Mouse (Mus musculus) heart, adult 2 months (tissue): ENCODE measurements around the gene Fgfr2. TPM values are rescaled to one million over a fixed set of nuclear protein-coding genes. Genes with fewer than 3 reads are reported as not detected.
A peak's percentile ranks its signal among the peaks of the same experiment; 100 is the strongest.

Experiments
- DNase-seq, 2 experiments: peaks; one replicate each; pipeline ENCODE4 v3.0.0; 2021
- H3K27ac ChIP-seq: fragments of 200-600 bp; 2 replicates; pipeline ENCODE4 v1.8.1; 2022
- H3K27me3 ChIP-seq: fragments of 200-500 bp; 2 replicates; pipeline ENCODE4 v1.6.1; 2012; ENCODE audit warnings: mild to moderate bottlenecking, low read length, inconsistent platforms, mixed read lengths; ENCODE audit not compliant: control insufficient read depth, insufficient read depth
- H3K36me3 ChIP-seq: fragments of 200-500 bp; 2 replicates; pipeline ENCODE4 v1.6.1; 2012; ENCODE audit warnings: low read length, inconsistent platforms; ENCODE audit not compliant: control insufficient read depth, insufficient read depth
- H3K4me1 ChIP-seq: fragments of 200-500 bp; 2 replicates; pipeline ENCODE4 v1.6.1; 2011; ENCODE audit warnings: low read length; ENCODE audit not compliant: control insufficient read depth, insufficient read depth
- H3K4me3 ChIP-seq: fragments of 200-600 bp; 2 replicates; pipeline ENCODE4 v1.8.1; 2022
- H3K79me2 ChIP-seq: fragments of 200-500 bp; replicated peaks from 2 replicates; pipeline ENCODE4 v1.6.1; 2012; ENCODE audit warnings: mild to moderate bottlenecking, inconsistent platforms, low read length, moderate library complexity, mixed read lengths; ENCODE audit not compliant: control insufficient read depth, insufficient read depth
- H3K9ac ChIP-seq: fragments of 200-500 bp; 2 replicates; pipeline ENCODE4 v1.6.1; 2012; ENCODE audit warnings: low read depth, mild to moderate bottlenecking, control low read depth, inconsistent platforms, low read length, mixed read lengths
- CTCF ChIP-seq: fragments of 200-600 bp; IDR thresholded peaks from 2 replicates; pipeline ENCODE4 v1.8.1; 2022; ENCODE audit warnings: antibody characterized with exemption, mild to moderate bottlenecking, moderate library complexity
- EP300 ChIP-seq: fragments of 200-500 bp; IDR thresholded peaks from 2 replicates; pipeline ENCODE4 v1.6.1; 2011; ENCODE audit warnings: low read depth, low read length, control low read depth; ENCODE audit not compliant: insufficient read depth
- POLR2A ChIP-seq: fragments of 200-500 bp; IDR thresholded peaks from 2 replicates; pipeline ENCODE4 v1.6.1; 2011; ENCODE audit warnings: mild to moderate bottlenecking, low read depth, low read length, control low read depth; ENCODE audit not compliant: insufficient read depth
- WGBS: fragments of 180-500 bp; shearing (Covaris S2); methylation state at CpG from one replicate; pipeline ENCODE4 v1.1.7; 2018; 5-methylcytosine and 5-hydroxymethylcytosine counted together
- intact Hi-C: fragments of 180-260 bp; cut with DNase I; formaldehyde crosslinking; loops from one replicate; pipeline ENCODE4 v1.15.1; 2025
- polyA plus RNA-seq: library from polyadenylated mRNA; depleted of rRNA; stranded (reverse); fragments of >200 nt; gene quantifications from 2 replicates; pipeline ENCODE4 v1.2.3, GENCODE M21; 2012
- total RNA-seq, 2 experiments: library from RNA; stranded (reverse); gene quantifications; 2 replicates each; pipeline ENCODE4 v1.2.3; 2021

Gene Fgfr2
- total and polyA plus RNA-seq, 3 experiments: 1.1 to 2.0 (median 1.3) TPM

DNA sequence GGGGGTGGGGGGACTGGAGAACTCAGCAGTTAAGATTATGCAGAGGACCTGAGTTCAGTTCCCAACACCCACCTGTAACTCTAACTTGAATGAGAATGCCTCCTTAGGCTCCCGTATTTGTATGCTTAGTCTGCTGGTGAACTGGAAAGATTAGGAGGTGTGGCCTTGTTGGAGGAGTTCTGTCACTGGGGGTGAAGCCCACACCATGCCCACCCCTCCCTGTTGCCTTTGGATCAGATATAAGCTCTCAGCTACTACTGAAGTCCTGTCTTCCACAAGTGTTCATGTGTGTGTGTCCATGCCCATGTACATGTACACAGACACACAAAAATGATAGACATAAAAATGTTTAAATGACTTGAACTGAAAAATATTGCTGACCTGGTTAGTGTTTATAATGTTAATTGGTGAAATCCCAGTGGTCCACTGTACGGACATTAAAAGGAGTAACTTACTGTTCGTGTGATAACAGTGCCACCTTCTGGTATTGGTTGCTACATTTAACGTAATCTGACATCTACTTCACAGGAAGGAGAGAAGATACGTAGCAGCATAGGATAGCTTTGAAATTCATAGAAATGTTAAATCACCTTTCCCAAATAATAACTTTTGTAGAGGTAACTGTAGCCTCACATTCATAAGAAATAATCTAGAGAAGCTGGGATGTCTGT lies 2208.3 kb downstream of the Fgfr2 start:
- Histone ChIP-seq H3K27ac (no peak overlapping the region), H3K79me2 (no peaks in the 10 kb centered on the region), H3K4me1 (no peaks in the 10 kb centered on the region), H3K4me3 (no peak overlapping the region), H3K36me3 (no peaks in the 10 kb centered on the region), H3K9ac (no peak overlapping the region), H3K27me3 (no peaks in the 10 kb centered on the region)
- TF ChIP-seq CTCF (peak; percentile 86), EP300 (no peak)
- intact Hi-C loops: loop anchor here (1.0 to 10.0 kb wide), 3 partner anchors 88 to 144 kb away; no protein-coding TSS in a partner anchor
- DNase-seq: no peak
- 30% methylated on average over 5 of the region's 5 CpGs for WGBS

DNA sequence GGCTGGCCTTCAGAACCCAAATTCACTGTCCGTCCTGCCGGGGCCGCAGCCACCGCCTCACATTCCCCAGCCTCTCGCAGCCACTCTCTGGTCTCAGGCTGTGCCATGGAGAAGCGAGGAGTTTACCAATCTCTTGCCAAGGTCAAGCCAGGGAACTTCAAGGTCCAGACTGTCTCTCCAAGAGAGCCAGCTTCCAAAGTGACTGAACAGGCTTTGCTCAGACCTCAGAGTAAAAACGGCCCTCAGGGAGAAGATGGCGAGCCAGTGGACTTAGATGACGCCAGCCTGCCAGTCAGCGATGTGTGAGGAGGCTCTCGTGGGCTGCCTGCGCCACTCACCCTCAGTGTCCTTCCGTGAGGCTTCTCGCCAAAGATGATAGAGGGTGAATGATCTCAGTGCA lies 2212.3 kb downstream of the Fgfr2 start:
- H3K79me2 ChIP-seq: no peaks in the 10 kb centered on the region
- DNase-seq: no peak
- no peak overlapping the region for H3K27ac ChIP-seq
- intact Hi-C loops: loop anchor here (10.0 kb wide), 1 partner anchor 134 kb away; no protein-coding TSS in a partner anchor
- no peak for TF ChIP-seq POLR2A
- TF ChIP-seq CTCF: no peak
- no peak for TF ChIP-seq EP300
- H3K36me3 ChIP-seq: no peaks in the 10 kb centered on the region; the same call in 1 of the 2 replicates
- no peak overlapping the region for H3K9ac ChIP-seq
- H3K4me1 ChIP-seq: no peaks in the 10 kb centered on the region
- WGBS: 78% methylated on average over 14 of the region's 14 CpGs
- H3K27me3 ChIP-seq: no peaks in the 10 kb centered on the region
- no peak overlapping the region for H3K4me3 ChIP-seq

DNA sequence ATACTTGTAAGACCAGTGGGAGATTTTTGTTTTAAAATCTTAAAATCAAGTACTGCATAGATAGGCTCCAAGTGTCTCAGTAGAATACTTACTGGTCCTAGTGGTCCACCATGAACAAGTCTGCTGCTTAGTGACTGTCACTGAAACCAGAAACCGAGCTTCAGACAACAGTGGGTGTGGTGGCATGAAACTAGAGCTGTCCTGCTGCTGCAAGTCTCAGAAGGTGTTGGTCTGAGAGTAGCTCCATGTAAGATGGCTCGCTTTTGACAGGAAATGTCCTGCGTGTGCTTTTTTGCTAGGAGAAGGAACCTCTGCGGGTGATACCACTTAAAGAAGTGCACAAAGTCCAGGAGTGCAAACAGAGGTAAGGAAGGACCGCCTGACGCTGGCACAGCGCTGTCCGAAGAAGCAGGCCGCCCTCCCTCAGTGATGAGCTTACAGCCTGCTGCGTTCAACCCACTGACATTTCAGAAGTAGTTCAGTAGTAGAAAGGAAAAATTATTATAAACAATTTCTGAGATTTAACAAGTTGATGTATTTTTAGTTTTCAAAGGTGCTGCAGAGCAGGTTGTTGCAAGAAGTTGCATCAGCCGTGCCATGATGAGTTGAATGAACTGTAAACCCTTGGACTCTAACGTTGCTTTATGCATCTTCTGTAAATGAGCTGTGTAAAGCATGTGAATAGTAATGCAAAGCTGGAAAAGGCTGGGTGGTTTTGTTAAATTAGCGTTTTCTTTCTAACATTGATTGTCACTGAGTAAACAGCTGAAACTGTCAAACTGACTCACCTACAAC lies 2218.4 kb downstream of the Fgfr2 start:
- Histone ChIP-seq H3K27ac (no peak overlapping the region), H3K79me2 (no peaks in the 10 kb centered on the region), H3K4me1 (no peaks in the 10 kb centered on the region), H3K36me3 (no peaks in the 10 kb centered on the region; the same call in 1 of the 2 replicates), H3K9ac (no peak overlapping the region), H3K27me3 (no peaks in the 10 kb centered on the region), H3K4me3 (no peak overlapping the region)
- no peak for DNase-seq
- intact Hi-C loops: loop anchor here (5.0 kb wide), 1 partner anchor 37 kb away; the partner anchor contains the start of gene Plekha1
- no peak for TF ChIP-seq EP300
- TF ChIP-seq POLR2A: no peak
- TF ChIP-seq CTCF: no peak
- 91% methylated on average over 13 of the region's 13 CpGs for WGBS

DNA sequence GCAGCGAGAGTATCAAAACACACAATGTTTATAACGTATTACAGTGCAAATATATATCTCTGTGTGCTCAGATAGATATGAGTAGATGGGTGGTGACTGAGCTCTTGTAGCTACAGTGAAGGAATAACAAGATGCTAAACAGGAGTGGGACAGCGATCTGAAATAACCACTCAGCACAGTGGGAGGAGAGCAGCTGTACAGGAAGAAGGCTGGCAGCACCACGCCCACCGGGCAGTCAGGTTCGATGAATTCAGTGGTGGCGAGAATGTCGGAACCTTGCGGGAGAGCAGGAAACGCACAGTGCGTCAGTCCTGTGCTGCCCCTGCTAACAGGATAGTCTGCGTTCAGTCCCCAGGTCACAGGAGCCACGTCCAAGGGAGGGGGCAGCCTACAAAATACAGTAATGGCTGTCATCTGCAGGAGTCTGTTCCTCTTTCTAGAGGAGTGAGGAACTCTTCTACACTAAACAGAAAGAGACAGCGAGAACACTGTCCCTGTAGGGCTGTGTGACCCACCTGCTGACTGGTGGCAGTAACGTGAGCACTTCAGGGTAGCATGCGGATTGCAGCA lies 2219.6 kb downstream of the Fgfr2 start:
- TF ChIP-seq POLR2A (no peak), CTCF (no peak), EP300 (no peak)
- no peaks in the 10 kb centered on the region for H3K27me3 ChIP-seq
- H3K36me3 ChIP-seq: no peaks in the 10 kb centered on the region
- H3K4me1 ChIP-seq: no peaks in the 10 kb centered on the region
- H3K27ac ChIP-seq: no peak overlapping the region
- peak; percentile 32 to 40 for DNase-seq
- no peaks in the 10 kb centered on the region for H3K79me2 ChIP-seq
- intact Hi-C loops: no loop called here
- WGBS: 81% methylated on average over 16 of the region's 16 CpGs
- H3K9ac ChIP-seq: no peak overlapping the region
- no peak overlapping the region for H3K4me3 ChIP-seq

DNA sequence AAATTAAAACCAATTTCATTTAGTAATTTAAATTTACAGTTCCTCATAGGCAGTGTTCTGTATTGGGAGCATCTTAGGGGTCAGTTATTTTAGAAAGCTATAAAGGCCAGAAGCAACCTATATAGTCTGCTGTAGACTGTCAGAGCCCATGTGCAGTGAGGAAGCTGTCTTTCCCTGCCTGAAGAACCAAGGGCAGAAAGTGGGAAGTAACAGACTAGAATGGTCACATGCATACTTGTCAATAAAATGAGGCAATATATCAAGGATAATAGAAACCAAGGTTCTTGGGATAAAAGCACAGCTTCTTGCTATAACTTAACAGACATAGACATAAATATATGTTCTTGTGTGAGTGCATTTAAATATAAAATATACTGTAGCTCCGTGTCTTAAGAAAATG lies 2220.2 kb downstream of the Fgfr2 start:
- no peak for DNase-seq
- no peaks in the 10 kb centered on the region for H3K79me2 ChIP-seq
- H3K4me1 ChIP-seq: no peaks in the 10 kb centered on the region
- no peak overlapping the region for H3K9ac ChIP-seq
- no peak overlapping the region for H3K27ac ChIP-seq
- TF ChIP-seq EP300 (no peak), CTCF (no peak)
- H3K27me3 ChIP-seq: no peaks in the 10 kb centered on the region
- H3K36me3 ChIP-seq: no peaks in the 10 kb centered on the region
- WGBS: 96% methylated on average over 1 of the region's 1 CpGs
- intact Hi-C loops: no loop called here
- no peak overlapping the region for H3K4me3 ChIP-seq

DNA sequence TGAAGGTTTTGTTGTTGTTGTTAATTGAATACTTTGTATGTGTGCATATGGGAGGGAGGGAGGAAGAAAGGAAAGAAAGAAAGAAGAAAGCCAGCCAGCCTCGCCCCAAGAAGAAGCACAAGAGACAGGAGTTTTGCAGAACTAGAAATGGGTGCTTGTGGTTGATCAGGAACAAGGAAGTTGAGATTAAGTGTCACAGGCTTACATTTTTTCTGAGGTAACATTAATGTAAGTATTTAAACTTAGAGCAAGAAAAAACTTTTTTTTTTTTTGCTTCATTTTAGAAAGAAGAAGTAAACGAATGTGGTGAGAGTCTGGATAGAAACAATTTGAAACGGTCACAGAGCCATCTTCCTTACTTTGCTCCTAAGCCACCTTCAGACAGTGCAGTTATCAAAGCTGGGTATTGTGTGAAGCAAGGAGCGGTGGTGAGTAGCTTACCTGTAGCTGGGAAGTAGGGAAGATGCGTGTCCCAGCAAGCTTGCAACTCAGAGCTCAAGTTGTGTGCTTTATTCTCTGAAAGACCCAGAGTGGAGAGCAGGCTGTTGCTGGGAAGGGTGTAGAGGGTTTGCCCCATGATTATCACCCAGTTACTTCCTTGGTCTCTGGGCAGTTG lies 2222.8 kb downstream of the Fgfr2 start:
- Histone ChIP-seq H3K36me3 (no peaks in the 10 kb centered on the region), H3K4me3 (no peak overlapping the region), H3K79me2 (no peaks in the 10 kb centered on the region), H3K9ac (no peak overlapping the region), H3K4me1 (no peaks in the 10 kb centered on the region), H3K27ac (no peak overlapping the region), H3K27me3 (no peaks in the 10 kb centered on the region)
- intact Hi-C loops: no loop called here
- 93% methylated on average over 5 of the region's 5 CpGs for WGBS
- TF ChIP-seq CTCF (no peak), POLR2A (no peak), EP300 (no peak)
- no peak for DNase-seq
